Mouse (Mus musculus): ENCODE measurements around the gene Ppp1r13b. TPM values are rescaled to one million over a fixed set of nuclear protein-coding genes. Genes with fewer than 3 reads are reported as not detected.
A peak's percentile ranks its signal among the peaks of the same experiment; 100 is the strongest.

Ppp1r13b gene
- polyA plus RNA-seq, 1 experiment from 2014 or later: 18.3 TPM

DNA sequence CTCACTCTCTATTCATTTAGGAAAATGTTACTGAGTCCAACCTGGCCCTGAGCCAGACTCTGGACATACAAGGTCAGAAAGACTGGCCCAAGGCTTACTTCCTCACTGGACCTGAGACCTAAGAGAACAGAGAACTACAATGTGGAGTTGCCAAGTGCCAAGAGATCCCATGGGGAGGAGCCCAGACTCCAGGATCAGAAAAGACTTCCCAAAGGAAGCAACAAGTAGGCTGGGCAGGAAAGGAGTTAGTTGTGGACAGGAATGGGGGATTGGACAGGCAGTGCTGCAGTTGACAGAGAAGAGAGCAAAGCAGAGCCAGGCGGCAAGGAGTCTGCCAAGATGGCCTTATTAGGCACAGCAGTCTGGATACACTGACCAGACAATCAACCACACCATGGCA is 13.8 kb downstream of the Ppp1r13b start:
- 76% methylated on average over 1 of the region's 1 CpGs for WGBS

DNA sequence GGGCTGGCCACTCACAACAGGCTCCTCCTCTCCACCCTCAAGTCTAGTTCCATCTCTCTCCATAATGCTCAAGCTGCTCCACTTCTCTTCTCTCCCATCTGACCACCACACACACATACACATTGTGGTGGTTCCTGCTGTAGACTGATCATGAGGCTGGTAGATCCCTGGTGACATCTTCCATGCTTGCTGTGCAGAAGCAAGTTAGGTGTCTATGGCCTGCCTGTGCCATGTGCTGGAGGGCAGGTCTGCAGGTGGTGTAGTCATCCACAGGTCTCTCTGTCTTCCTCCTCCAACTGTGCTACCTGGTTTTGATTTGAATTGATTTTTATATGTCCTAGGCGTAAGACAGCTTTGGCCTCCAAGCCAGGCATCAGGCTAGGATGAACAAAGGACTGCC is 14.9 kb downstream of the Ppp1r13b start:
- H3K9me3 ChIP-seq: no peaks in the 10 kb centered on the region
- no peak for ATAC-seq (ENCODE audit: low FRiP score, low read depth)
- H3K4me3 ChIP-seq: no peak overlapping the region
- WGBS: 96% methylated on average over 1 of the region's 1 CpGs
- no peaks in the 10 kb centered on the region for H3K27me3 ChIP-seq (replicated peaks)
- H3K36me3 ChIP-seq: no peaks in the 10 kb centered on the region
- H3K27ac ChIP-seq: no peak overlapping the region
- no peak overlapping the region for H3K9ac ChIP-seq
- H3K4me1 ChIP-seq: 0 out of 2 replicates have a peak, but pooled peaks cover 4% of the 10 kb centered on the region
- no peak overlapping the region for H3K4me2 ChIP-seq (replicated peaks)

More for the DNA sequence above, 13.8 kb downstream of the Ppp1r13b start:
- Histone ChIP-seq H3K9me3 (no peaks in the 10 kb centered on the region), H3K27me3 (replicated peaks) (no peaks in the 10 kb centered on the region), H3K4me3 (no peak overlapping the region), H3K36me3 (no peaks in the 10 kb centered on the region), H3K4me1 (0 out of 2 replicates have a peak, but pooled peaks cover 4% of the 10 kb centered on the region), H3K9ac (no peak overlapping the region), H3K27ac (no peak overlapping the region), H3K4me2 (replicated peaks) (no peak overlapping the region)
- no peak for ATAC-seq (ENCODE audit: low FRiP score, low read depth)

DNA sequence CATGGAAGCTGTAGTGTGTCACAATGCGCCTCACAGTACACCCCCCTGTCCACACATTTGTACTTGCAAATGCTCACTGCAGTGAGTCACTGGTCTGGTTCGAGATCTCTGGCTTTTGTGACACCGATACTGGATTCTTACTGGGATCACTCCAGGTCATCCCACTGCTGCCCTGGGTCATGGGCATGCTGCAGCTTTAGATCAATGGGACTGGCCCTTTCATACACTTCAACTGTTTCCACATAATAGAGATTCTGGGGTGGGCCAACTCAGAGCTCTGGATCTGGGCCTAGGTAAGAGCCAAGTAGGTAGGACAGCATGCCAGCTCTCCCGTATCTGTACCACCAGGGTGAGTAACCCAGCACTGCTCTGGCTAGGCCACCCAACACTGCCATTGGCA is 16.1 kb downstream of the Ppp1r13b start:
- Histone ChIP-seq H3K27me3 (replicated peaks) (no peaks in the 10 kb centered on the region), H3K4me2 (replicated peaks) (no peak overlapping the region), H3K36me3 (no peaks in the 10 kb centered on the region), H3K9me3 (no peaks in the 10 kb centered on the region), H3K4me1 (0 out of 2 replicates have a peak, but pooled peaks cover 4% of the 10 kb centered on the region), H3K9ac (no peak overlapping the region), H3K4me3 (no peak overlapping the region), H3K27ac (no peak overlapping the region)
- ATAC-seq (ENCODE audit: low FRiP score, low read depth): no peak
- 87% methylated on average over 4 of the region's 4 CpGs for WGBS

DNA sequence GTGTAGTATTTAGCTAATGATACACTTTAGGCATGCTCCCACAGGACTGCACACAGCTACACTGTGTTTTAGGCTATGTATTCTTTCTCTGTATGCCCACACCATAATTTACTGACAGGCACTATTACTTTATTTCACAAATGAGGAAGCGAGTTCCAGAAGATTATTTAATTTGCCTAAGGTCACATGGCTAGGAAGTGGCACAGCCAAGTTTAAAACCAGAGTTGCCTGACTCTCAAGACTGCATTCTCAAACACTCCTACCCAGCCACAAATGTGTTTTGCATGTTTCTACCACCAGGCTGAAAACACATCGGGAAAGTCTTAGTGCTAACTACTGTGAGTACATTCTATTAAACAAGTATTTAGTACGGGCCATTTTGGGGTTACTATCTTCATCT is 18.7 kb downstream of the Ppp1r13b start:
- Histone ChIP-seq H3K9me3 (no peaks in the 10 kb centered on the region), H3K4me3 (no peak overlapping the region), H3K9ac (no peak overlapping the region), H3K27ac (no peak overlapping the region), H3K4me1 (0 out of 2 replicates have a peak, but pooled peaks cover 4% of the 10 kb centered on the region), H3K27me3 (replicated peaks) (no peaks in the 10 kb centered on the region), H3K36me3 (no peaks in the 10 kb centered on the region), H3K4me2 (replicated peaks) (no peak overlapping the region)
- WGBS: 88% methylated on average over 3 of the region's 3 CpGs
- ATAC-seq (ENCODE audit: low FRiP score, low read depth): no peak

DNA sequence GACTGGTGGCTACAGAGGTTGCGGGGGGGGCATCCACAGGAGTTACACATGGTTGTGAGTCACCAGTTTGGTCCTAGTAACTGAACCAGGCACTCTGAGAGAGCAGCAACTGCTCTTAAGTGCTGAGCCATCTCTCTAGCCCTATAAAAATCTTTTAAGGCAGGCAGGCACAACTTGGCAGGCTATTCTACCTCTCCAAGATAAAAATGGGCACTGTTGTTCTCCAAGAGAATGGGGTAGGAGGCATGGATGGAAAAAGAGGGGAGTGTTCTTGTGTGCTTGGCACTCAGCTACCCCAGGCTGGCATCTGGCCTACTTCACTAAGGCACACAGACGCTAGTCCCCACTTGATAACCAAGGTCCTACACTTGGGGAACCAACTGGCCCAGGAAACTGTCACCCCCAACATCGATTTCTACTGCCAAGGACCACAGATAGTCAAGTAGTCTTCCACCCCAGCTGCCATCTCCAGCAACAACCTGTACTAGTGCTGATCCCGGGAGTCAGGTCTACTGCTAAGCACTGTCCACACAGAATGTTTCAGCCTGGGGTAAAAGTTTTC is 19.5 kb downstream of the Ppp1r13b start:
- Histone ChIP-seq H3K4me1 (0 out of 2 replicates have a peak, but pooled peaks cover 4% of the 10 kb centered on the region), H3K27ac (no peak overlapping the region), H3K27me3 (replicated peaks) (no peaks in the 10 kb centered on the region), H3K4me3 (no peak overlapping the region), H3K4me2 (replicated peaks) (no peak overlapping the region), H3K36me3 (no peaks in the 10 kb centered on the region), H3K9me3 (no peaks in the 10 kb centered on the region), H3K9ac (no peak overlapping the region)
- whole genome bisulfite sequencing: 88% methylated on average over 4 of the region's 4 CpGs
- ATAC-seq (ENCODE audit: low FRiP score, low read depth): no peak

DNA sequence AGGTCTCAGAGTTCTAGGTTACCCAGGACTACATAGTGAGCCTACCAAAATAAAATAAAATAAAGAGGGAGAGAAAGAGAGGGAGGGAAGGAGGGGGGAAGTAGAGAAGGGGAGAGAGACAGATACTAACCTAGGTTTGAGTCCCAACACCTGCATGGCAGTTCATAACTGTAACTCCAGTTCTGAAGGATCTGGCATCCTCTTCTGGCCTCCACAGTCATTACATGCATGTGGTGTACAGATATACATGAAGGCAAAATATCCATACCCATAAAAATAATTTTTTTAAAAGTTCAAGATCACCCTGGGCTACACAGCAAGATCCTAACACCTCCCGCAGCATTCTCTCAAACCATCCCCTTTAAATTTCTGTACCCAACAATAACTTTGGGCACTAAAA is 20.9 kb downstream of the Ppp1r13b start:
- no peak overlapping the region for H3K27ac ChIP-seq
- H3K27me3 ChIP-seq (replicated peaks): no peaks in the 10 kb centered on the region
- no peaks in the 10 kb centered on the region for H3K36me3 ChIP-seq
- ATAC-seq (ENCODE audit: low FRiP score, low read depth): no peak
- H3K4me1 ChIP-seq: no peaks in the 10 kb centered on the region
- no peaks in the 10 kb centered on the region for H3K9me3 ChIP-seq
- no peak overlapping the region for H3K4me3 ChIP-seq
- WGBS: 95% methylated on average over 1 of the region's 1 CpGs
- no peak overlapping the region for H3K4me2 ChIP-seq (replicated peaks)
- H3K9ac ChIP-seq: no peak overlapping the region

DNA sequence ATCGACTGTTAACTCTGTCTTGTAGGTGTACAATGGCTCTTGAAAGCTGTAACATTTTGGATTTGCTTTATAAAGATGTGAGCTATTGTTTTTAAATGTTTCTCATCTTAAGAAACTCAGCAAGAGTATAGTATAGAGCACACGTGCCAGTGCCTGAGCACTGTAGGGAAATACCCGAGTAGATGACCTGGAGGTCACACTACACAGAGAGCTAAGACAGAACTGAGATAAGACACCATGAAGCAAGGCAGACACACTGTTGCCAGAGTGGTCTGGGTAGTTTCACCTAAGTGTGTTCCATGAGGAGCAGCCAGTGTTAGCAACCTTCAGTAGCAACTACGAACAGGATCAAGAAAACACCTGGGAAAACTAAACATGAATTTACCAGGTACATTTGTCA is 25.1 kb downstream of the Ppp1r13b start:
- H3K9me3 ChIP-seq: no peaks in the 10 kb centered on the region
- no peaks in the 10 kb centered on the region for H3K4me1 ChIP-seq
- no peak overlapping the region for H3K4me2 ChIP-seq (replicated peaks)
- no peaks in the 10 kb centered on the region for H3K27me3 ChIP-seq (replicated peaks)
- no peak for ATAC-seq (ENCODE audit: low FRiP score, low read depth)
- no peak overlapping the region for H3K27ac ChIP-seq
- no peaks in the 10 kb centered on the region for H3K36me3 ChIP-seq
- H3K9ac ChIP-seq: no peak overlapping the region
- H3K4me3 ChIP-seq: no peak overlapping the region
- WGBS: 78% methylated on average over 4 of the region's 4 CpGs

DNA sequence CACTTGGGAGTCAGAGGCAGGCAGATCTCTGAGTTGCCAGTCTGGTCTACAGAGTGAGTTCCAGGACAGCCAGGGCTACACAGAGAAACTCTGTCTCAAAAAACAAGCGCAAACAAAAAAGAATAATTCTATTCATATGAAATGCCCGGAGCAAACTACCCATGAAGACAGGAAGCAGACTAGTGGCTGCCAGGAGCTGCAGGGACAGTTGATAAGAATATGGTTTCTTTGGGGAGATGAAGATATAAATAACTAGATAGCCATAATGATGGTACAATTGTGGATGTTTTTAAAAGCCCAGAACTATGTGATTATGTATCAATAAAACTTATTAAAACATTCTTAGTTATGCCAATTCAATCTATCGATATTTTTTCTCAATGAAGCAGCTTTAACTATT is 25.9 kb downstream of the Ppp1r13b start:
- Histone ChIP-seq H3K27me3 (replicated peaks) (no peaks in the 10 kb centered on the region), H3K4me1 (no peaks in the 10 kb centered on the region), H3K4me3 (no peak overlapping the region), H3K36me3 (no peaks in the 10 kb centered on the region), H3K27ac (no peak overlapping the region), H3K9me3 (no peaks in the 10 kb centered on the region), H3K9ac (no peak overlapping the region), H3K4me2 (replicated peaks) (no peak overlapping the region)
- ATAC-seq (ENCODE audit: low FRiP score, low read depth): no peak
- 75% methylated on average over 3 of the region's 3 CpGs for WGBS

DNA sequence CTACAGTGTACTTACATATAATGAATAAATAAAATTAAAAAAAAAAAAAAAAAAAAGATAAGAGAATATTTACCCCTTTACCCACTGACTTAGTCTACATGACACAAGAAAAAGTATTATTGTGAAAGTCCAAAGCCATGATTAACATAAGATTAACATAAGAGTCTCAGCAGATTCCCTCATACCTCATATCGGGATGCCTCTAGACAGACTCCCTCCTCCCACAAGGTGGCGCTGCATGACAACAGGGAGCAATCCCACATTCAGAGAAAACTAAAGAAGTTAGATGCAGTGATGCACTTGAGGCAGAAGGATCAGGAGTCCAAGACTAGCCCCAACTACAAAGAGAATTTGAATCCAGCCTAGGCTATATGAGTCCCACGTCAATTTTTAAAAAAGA is 29.7 kb downstream of the Ppp1r13b start:
- no peak overlapping the region for H3K9ac ChIP-seq
- H3K4me2 ChIP-seq (replicated peaks): no peak overlapping the region
- no peaks in the 10 kb centered on the region for H3K9me3 ChIP-seq
- H3K36me3 ChIP-seq: no peaks in the 10 kb centered on the region
- H3K4me3 ChIP-seq: no peak overlapping the region
- no peaks in the 10 kb centered on the region for H3K27me3 ChIP-seq (replicated peaks)
- peak; percentile 44; the same call in 1 of the 2 replicates for ATAC-seq (ENCODE audit: low FRiP score, low read depth)
- WGBS: 15% methylated on average over 3 of the region's 3 CpGs
- H3K27ac ChIP-seq: no peak overlapping the region
- H3K4me1 ChIP-seq: no peaks in the 10 kb centered on the region

DNA sequence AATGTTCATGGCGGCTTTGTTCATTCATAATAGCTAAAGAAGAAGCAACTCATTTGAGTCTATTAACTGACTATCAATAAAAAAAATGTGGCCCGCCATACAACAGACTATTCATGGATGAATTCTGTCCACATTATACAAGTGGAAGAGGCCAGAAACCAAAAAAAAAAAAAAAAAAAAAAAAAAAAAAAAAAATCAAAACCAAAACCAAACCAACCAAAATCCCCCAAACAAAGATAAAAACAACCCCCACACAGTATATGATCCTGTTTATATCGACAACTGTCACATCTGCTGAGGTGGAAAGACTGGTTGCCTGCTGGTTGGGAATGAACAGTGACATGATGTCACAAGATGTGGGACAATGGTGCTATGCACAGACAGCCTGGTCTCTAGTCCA is 32.4 kb downstream of the Ppp1r13b start:
- no peak overlapping the region for H3K4me3 ChIP-seq
- no peak overlapping the region for H3K4me2 ChIP-seq (replicated peaks)
- no peak overlapping the region for H3K9ac ChIP-seq
- H3K27me3 ChIP-seq (replicated peaks): no peaks in the 10 kb centered on the region
- ATAC-seq (ENCODE audit: low FRiP score, low read depth): no peak
- WGBS: 90% methylated on average over 3 of the region's 3 CpGs
- H3K4me1 ChIP-seq: no peaks in the 10 kb centered on the region
- H3K36me3 ChIP-seq: no peaks in the 10 kb centered on the region
- H3K27ac ChIP-seq: no peak overlapping the region
- H3K9me3 ChIP-seq: no peaks in the 10 kb centered on the region

DNA sequence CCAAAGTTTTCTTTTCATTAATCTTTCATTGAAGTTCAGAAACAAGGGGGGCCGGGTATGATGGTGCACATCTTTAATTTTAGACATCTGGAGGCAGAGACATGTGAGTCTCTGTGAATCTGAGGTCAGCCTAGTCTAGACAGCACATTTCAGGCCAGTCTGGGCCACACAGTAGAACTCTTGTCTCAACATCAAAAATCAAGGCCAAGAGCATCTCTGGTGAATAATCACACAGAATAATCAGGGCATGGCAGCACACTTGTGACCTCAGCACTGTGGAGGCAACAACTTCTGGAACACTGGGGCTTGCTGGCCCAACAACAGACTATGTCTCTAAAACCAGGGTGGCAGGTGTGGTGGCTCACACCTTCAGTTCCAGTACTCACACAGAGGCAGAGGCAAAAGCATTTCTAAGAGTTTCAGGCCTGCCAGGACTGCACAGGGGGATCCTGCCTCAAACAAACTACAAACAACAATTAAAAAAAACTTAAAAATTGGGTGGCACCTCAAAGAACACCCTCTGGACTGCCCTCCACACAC is 33.2 kb downstream of the Ppp1r13b start:
- no peak overlapping the region for H3K9ac ChIP-seq
- no peaks in the 10 kb centered on the region for H3K9me3 ChIP-seq
- WGBS: 75% methylated on average over 1 of the region's 1 CpGs
- no peaks in the 10 kb centered on the region for H3K27me3 ChIP-seq (replicated peaks)
- H3K4me1 ChIP-seq: no peaks in the 10 kb centered on the region
- no peak for ATAC-seq (ENCODE audit: low FRiP score, low read depth)
- H3K36me3 ChIP-seq: no peaks in the 10 kb centered on the region
- H3K27ac ChIP-seq: no peak overlapping the region
- no peak overlapping the region for H3K4me2 ChIP-seq (replicated peaks)
- H3K4me3 ChIP-seq: no peak overlapping the region

DNA sequence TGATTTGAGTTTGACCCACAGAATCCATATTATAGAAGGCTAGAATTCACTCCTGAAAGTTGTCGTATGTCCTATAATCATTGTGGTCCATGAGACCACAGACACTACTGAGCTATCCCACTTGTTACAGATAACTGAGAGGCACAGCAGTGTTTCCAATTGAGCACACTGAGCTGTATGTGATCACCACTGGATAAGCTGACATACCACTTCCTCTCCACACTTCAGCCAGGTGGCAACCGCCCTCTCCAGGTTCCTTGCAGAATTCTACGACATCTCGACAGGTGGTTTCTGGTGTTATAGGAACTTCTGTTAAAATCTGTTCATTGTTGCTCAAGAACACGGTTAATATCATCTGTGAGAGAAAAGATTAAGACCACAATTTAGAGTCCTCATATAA is 35.8 kb downstream of the Ppp1r13b start:
- ATAC-seq (ENCODE audit: low FRiP score, low read depth): no peak
- Histone ChIP-seq H3K27me3 (replicated peaks) (no peaks in the 10 kb centered on the region), H3K9ac (no peak overlapping the region), H3K4me3 (no peak overlapping the region), H3K27ac (no peak overlapping the region), H3K36me3 (no peaks in the 10 kb centered on the region), H3K4me1 (no peaks in the 10 kb centered on the region), H3K4me2 (replicated peaks) (no peak overlapping the region), H3K9me3 (no peaks in the 10 kb centered on the region)
- WGBS: 90% methylated on average over 5 of the region's 5 CpGs

DNA sequence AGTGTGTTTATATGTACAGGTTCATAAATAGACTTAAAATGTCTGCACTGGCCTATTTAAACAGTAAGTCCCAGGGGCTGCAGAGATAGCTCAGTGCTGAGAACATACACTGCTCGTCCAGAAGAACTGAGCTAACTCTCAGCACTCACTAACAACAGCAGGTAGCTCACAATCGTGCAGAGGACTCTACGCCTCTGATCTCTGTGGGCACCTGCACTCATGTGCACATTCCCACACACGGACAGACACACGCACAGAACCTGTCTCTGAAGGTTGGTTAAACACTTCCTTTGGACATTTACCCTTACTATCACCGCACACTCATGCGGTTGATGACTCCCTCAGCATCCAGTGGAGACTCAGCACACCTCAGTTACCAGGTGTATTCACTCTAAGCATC is 37.1 kb downstream of the Ppp1r13b start:
- H3K4me2 ChIP-seq (replicated peaks): no peak overlapping the region
- 89% methylated on average over 7 of the region's 7 CpGs for WGBS
- H3K36me3 ChIP-seq: no peaks in the 10 kb centered on the region

More for the DNA sequence above, 37.1 kb downstream of the Ppp1r13b start:
- Histone ChIP-seq H3K27me3 (replicated peaks) (no peaks in the 10 kb centered on the region), H3K9ac (no peak overlapping the region), H3K4me1 (no peaks in the 10 kb centered on the region), H3K27ac (no peak overlapping the region), H3K9me3 (no peaks in the 10 kb centered on the region), H3K4me3 (no peak overlapping the region)
- no peak for ATAC-seq (ENCODE audit: low FRiP score, low read depth)
